31 mouse cellular contexts compared by ENCODE assay signal in genomic region chr7:24512355-24512754, GRCm38 (mm10). TPM values are rescaled to one million over a fixed set of nuclear protein-coding genes. Genes with fewer than 3 reads are reported as not detected.
A peak's percentile ranks its signal among the peaks of the same experiment; 100 is the strongest.
DNase-seq lines count a peak whose midpoint lies in the region; ATAC-seq and TF ChIP-seq lines count a peak whose summit lies in the region.
"Had no signal": no experiment of that assay in that cellular context is flagged by ENCODE, and none has a peak within 500 bp of the region (broad histone marks: within the 10 kb centered on the region; RNA-seq: fewer than 3 reads in every experiment).

Gene AC161166.1, minus strand, starts transcription at chr7:24512455.

- peaks cover 38% of the 10 kb centered on the region for H3K36me3 ChIP-seq in midbrain, postnatal 0 days (ENCODE audit: insufficient read depth, low read length)
- H3K36me3 ChIP-seq in midbrain, embryonic 13.5 days = peaks cover 69% of the 10 kb centered on the region
- H3K36me3 ChIP-seq in E14TG2a.4 (ENCODE audit: insufficient read depth, low read length) = peaks cover 76% of the 10 kb centered on the region

- no peaks in the 10 kb centered on the region for H3K27me3 ChIP-seq in midbrain, postnatal 0 days (ENCODE audit: insufficient read depth, low read length)
- no peaks in the 10 kb centered on the region for H3K27me3 ChIP-seq in midbrain, embryonic 13.5 days
- no peaks in the 10 kb centered on the region for H3K27me3 ChIP-seq in E14TG2a.4 (ENCODE audit: insufficient read depth, low read length)
- H3K27me3 ChIP-seq: embryonic facial prominence, embryonic 15.5 days; hindbrain, embryonic 12.5 days; Patski had no signal

- TF ChIP-seq CTCF in midbrain, postnatal 0 days (IDR thresholded peaks at IDR 0.05) = no peak
- TF ChIP-seq CTCF in E14TG2a.4 (conservative IDR thresholded peaks at IDR 0.05; ENCODE audit: low read length) = no peak

- DNase-seq in cerebellum, adult 9-11 months = peak; percentile 11
- DNase-seq in cerebellum, adult 18-20 months = no peak
- no peak for DNase-seq in midbrain, postnatal 0 days (ENCODE audit: low spot score)
- no peak for DNase-seq in gastrocnemius, postnatal 25 days
- DNase-seq: adrenal gland, postnatal 10 days; adrenal gland, postnatal 36 days; cerebellum, adult 2 months; cerebellum, postnatal 10 days; cerebellum, postnatal 36 days; embryo, embryonic 11 days; forebrain, postnatal 0 days; heart, adult 11 months had no signal

- peaks cover 6% of the 10 kb centered on the region for H3K4me1 ChIP-seq in midbrain, postnatal 0 days (ENCODE audit: insufficient read depth, low read length)
- H3K4me1 ChIP-seq in midbrain, embryonic 13.5 days (replicated peaks) = peaks cover 43% of the 10 kb centered on the region
- peaks cover 94% of the 10 kb centered on the region for H3K4me1 ChIP-seq in E14TG2a.4 (replicated peaks; ENCODE audit: low read depth, low read length)

- no peak for ATAC-seq in midbrain, postnatal 0 days (ENCODE audit: low FRiP score)
- ATAC-seq in midbrain, embryonic 13.5 days = no peak
- ATAC-seq: forebrain, embryonic 14.5 days; forebrain, postnatal 0 days; hindbrain, embryonic 16.5 days; inflammation-experienced regulatory T-cells, adult 6 months; intestine, embryonic 16.5 days; Patski had no signal

- H3K4me3 ChIP-seq in midbrain, postnatal 0 days (ENCODE audit: low read depth, low read length) = no peak within 1 kb of the TSS
- no peak within 1 kb of the TSS for H3K4me3 ChIP-seq in midbrain, embryonic 13.5 days (replicated peaks)
- peak within 1 kb of the TSS; percentile 56 for H3K4me3 ChIP-seq in E14TG2a.4 (replicated peaks; ENCODE audit: low read length)
- H3K4me3 ChIP-seq: embryonic facial prominence, embryonic 15.5 days; hindbrain, embryonic 12.5 days had no signal

- 0 out of 2 replicates have a peak within 1 kb of the TSS, but pooled peaks have one; percentile 8 for H3K9ac ChIP-seq in midbrain, postnatal 0 days (replicated peaks; ENCODE audit: low read length, poor library complexity, severe bottlenecking)
- H3K9ac ChIP-seq in midbrain, embryonic 13.5 days (replicated peaks) = no peak within 1 kb of the TSS
- H3K9ac ChIP-seq: embryonic facial prominence, embryonic 15.5 days; forebrain, postnatal 0 days; hindbrain, embryonic 12.5 days had no signal

- 83% methylated on average over 7 of the region's 7 CpGs for WGBS in midbrain, postnatal 0 days
- 92% methylated on average over 7 of the region's 7 CpGs for WGBS in midbrain, embryonic 13.5 days

- no peak within 1 kb of the TSS for H3K4me2 ChIP-seq in midbrain, postnatal 0 days (ENCODE audit: low read depth, low read length, poor library complexity, severe bottlenecking)
- H3K4me2 ChIP-seq in midbrain, embryonic 13.5 days (replicated peaks) = no peak within 1 kb of the TSS
- H3K4me2 ChIP-seq: embryonic facial prominence, embryonic 15.5 days; heart, embryonic 11.5 days; hindbrain, embryonic 12.5 days had no signal

- no peaks in the 10 kb centered on the region for H3K9me3 ChIP-seq in midbrain, postnatal 0 days (ENCODE audit: low read length)
- no peaks in the 10 kb centered on the region for H3K9me3 ChIP-seq in midbrain, embryonic 13.5 days
- no peaks in the 10 kb centered on the region for H3K9me3 ChIP-seq in E14TG2a.4 (ENCODE audit: low read length)
- H3K9me3 ChIP-seq: embryonic facial prominence, embryonic 15.5 days; G1E; hindbrain, embryonic 12.5 days had no signal

- H3K27ac ChIP-seq in midbrain, postnatal 0 days (ENCODE audit: low read depth, low read length) = no peak within 1 kb of the TSS
- H3K27ac ChIP-seq in midbrain, embryonic 13.5 days = no peak within 1 kb of the TSS
- H3K27ac ChIP-seq: embryonic facial prominence, embryonic 15.5 days; hindbrain, embryonic 12.5 days had no signal

RNA-seq across cellular contexts. Expression of gene AC161166.1, which starts in this region (rescaled TPM):
- not detected in 2 replicates for total RNA-seq in midbrain, postnatal 0 days (2014; rRNA removed)
- 0.47 and 0.78 TPM in 2 replicates for polyA plus RNA-seq in midbrain, postnatal 0 days (2015; fragmentation: Nextera tagmentation; extraction: Ambion mirVana)
- 1.2 and 1.9 TPM in 2 replicates for polyA plus RNA-seq in midbrain, embryonic 13.5 days (2015; fragmentation: Nextera tagmentation; extraction: Ambion mirVana)
- not detected for total RNA-seq in gastrocnemius, postnatal 25 days (2021)
- total RNA-seq: adrenal gland, adult 18-20 months; adrenal gland, postnatal 10 days; adrenal gland, postnatal 36 days; forebrain, postnatal 0 days; gastrocnemius, adult 8-10 months; gastrocnemius, postnatal 4 days; heart, adult 8-10 months; heart, postnatal 25 days; hematopoietic stem cell, adult 5-6 weeks had no signal
- polyA plus RNA-seq: cerebellum, adult 2 months; cortical plate, adult 2 months; frontal cortex, adult 2 months; G1E; inflammation-experienced regulatory T-cells, adult 6 months had no signal
